Mouse (Mus musculus): Measurements from ENCODE around the gene Gpr83. TPM values are rescaled to one million over a fixed set of nuclear protein-coding genes. Genes with fewer than 3 reads are reported as not detected.

Gpr83 gene
- total and polyA plus RNA-seq, 2 experiments: not detected

DNA sequence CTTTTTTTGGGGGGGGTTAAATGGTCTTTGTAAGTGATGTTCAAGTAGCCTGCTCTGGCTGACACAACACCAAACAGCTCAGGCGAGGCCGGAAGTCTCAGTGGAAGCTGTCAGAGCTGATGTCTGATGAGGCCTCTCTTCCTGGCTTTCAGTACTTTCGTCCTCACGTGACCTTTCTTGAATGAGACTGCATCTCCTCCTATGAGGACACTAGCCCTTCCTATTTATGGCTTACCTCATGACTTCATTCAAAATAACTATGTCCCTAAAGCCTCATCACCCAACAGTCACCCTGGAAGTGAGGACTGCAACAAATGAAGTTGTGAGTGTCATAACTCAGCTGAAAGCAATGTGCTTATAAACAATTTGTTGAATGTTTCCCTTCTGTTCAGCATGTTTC, 24.6 kb downstream of the Gpr83 start:
- DNase-seq (ENCODE audit: extremely low read depth, low read depth, low spot score): no peak
- H3K27me3 ChIP-seq (ENCODE audit: control insufficient read depth, insufficient read depth, low read length): no peaks in the 10 kb centered on the region
- H3K4me1 ChIP-seq (ENCODE audit: control insufficient read depth, insufficient read depth, low read length): no peaks in the 10 kb centered on the region
- H3K4me3 ChIP-seq (ENCODE audit: insufficient read depth, low read depth, low read length): no peak overlapping the region
- no peaks in the 10 kb centered on the region for H3K36me3 ChIP-seq (ENCODE audit: control insufficient read depth, insufficient read depth, low read length)
- TF ChIP-seq POLR2A (IDR thresholded peaks at IDR 0.05; ENCODE audit: extremely low read depth, insufficient read depth, low read length): no peak
- TF ChIP-seq CTCF (IDR thresholded peaks at IDR 0.05; ENCODE audit: low read depth, low read length): no peak
- no peak overlapping the region for H3K9ac ChIP-seq (ENCODE audit: low read depth, low read length)
- H3K79me2 ChIP-seq (ENCODE audit: control insufficient read depth, insufficient read depth, low read length): no peaks in the 10 kb centered on the region
- 70% methylated on average over 4 of the region's 4 CpGs for WGBS
- H3K27ac ChIP-seq (replicated peaks; ENCODE audit: insufficient read depth, low read depth, low read length): no peak overlapping the region

DNA sequence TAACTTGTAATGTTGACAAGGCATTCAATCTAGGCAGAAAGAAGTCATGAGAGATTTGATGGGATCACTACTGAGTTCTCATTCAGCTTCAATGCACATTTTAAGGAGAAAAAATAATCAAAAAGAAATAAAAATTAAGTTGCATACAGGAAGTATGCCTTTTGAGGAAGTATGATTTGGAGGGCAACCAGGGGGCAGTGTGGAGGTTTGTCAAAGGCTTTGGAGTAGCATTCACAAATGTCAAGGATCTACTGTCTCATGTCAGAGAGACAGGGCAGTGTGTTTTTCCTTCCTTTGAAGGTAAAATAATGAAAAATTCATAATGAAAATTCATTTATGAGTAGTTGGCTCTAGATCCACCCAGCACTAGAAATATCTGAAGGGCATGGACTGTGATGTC, 25.1 kb downstream of the Gpr83 start:
- Histone ChIP-seq H3K27me3 (ENCODE audit: control insufficient read depth, insufficient read depth, low read length) (no peaks in the 10 kb centered on the region), H3K4me1 (ENCODE audit: control insufficient read depth, insufficient read depth, low read length) (no peaks in the 10 kb centered on the region), H3K4me3 (ENCODE audit: insufficient read depth, low read depth, low read length) (no peak overlapping the region), H3K27ac (replicated peaks; ENCODE audit: insufficient read depth, low read depth, low read length) (no peak overlapping the region), H3K79me2 (ENCODE audit: control insufficient read depth, insufficient read depth, low read length) (no peaks in the 10 kb centered on the region), H3K36me3 (ENCODE audit: control insufficient read depth, insufficient read depth, low read length) (no peaks in the 10 kb centered on the region), H3K9ac (ENCODE audit: low read depth, low read length) (no peak overlapping the region)
- no peak for DNase-seq (ENCODE audit: extremely low read depth, low read depth, low spot score)
- TF ChIP-seq CTCF (IDR thresholded peaks at IDR 0.05; ENCODE audit: low read depth, low read length): no peak
- no peak for TF ChIP-seq POLR2A (IDR thresholded peaks at IDR 0.05; ENCODE audit: extremely low read depth, insufficient read depth, low read length)

DNA sequence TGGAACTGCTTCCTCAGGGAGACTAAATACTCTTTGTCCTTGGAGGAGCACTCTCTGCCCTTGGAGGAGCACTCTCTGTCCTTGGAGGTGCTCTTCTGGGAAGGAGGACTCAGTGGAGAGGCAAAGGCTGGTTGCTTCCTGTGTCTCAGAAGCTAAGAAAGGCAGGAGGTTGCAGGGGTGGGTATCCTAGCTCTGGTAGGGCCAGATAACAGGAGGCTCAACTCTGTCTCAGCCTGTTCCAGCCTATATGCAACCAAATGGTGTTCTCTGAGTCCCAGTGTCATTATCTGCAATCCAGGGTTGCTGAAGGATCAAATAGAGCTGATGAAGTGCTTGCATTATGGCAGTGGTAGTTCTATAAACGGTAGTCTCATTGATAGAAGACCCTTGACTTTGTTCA, 25.9 kb downstream of the Gpr83 start:
- H3K9ac ChIP-seq (ENCODE audit: low read depth, low read length): no peak overlapping the region
- WGBS: 69% methylated on average over 1 of the region's 1 CpGs
- TF ChIP-seq POLR2A (IDR thresholded peaks at IDR 0.05; ENCODE audit: extremely low read depth, insufficient read depth, low read length) (no peak), CTCF (IDR thresholded peaks at IDR 0.05; ENCODE audit: low read depth, low read length) (no peak)
- no peak overlapping the region for H3K27ac ChIP-seq (replicated peaks; ENCODE audit: insufficient read depth, low read depth, low read length)
- H3K4me3 ChIP-seq (ENCODE audit: insufficient read depth, low read depth, low read length): no peak overlapping the region
- no peaks in the 10 kb centered on the region for H3K79me2 ChIP-seq (ENCODE audit: control insufficient read depth, insufficient read depth, low read length)
- no peak for DNase-seq (ENCODE audit: extremely low read depth, low read depth, low spot score)
- no peaks in the 10 kb centered on the region for H3K27me3 ChIP-seq (ENCODE audit: control insufficient read depth, insufficient read depth, low read length)
- H3K4me1 ChIP-seq (ENCODE audit: control insufficient read depth, insufficient read depth, low read length): no peaks in the 10 kb centered on the region
- no peaks in the 10 kb centered on the region for H3K36me3 ChIP-seq (ENCODE audit: control insufficient read depth, insufficient read depth, low read length)

DNA sequence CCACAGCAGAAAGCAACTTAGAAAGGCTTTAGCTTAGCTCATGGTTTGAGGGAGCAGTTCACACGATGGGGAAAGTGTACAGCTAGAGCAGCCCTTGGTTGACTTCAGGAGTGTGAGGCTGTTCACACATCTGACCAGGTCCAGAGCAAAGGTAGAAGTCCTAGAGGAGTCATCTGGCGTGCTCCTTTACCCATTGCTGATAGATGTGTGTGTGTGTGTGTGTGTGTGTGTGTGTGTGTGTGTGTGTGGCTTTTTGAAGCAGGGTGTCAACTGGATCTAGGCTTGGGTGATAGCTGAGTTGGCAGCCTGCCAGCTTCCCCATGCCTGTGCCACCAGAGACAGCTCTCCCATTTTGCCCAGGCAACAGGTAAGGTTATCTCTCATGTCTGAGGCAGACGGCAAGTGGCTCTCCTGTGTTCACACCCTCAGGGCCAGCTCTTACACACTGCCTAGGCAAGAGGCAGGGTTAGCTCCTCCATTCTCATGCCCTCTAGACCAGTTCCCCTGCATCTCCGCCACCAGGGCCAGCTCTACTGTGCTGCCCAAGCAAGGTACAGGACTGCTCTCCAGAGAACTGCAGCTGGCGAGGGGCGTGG, 27.9 kb downstream of the Gpr83 start:
- Histone ChIP-seq H3K9ac (ENCODE audit: low read depth, low read length) (no peak overlapping the region), H3K27ac (replicated peaks; ENCODE audit: insufficient read depth, low read depth, low read length) (no peak overlapping the region), H3K79me2 (ENCODE audit: control insufficient read depth, insufficient read depth, low read length) (no peaks in the 10 kb centered on the region), H3K4me1 (ENCODE audit: control insufficient read depth, insufficient read depth, low read length) (no peaks in the 10 kb centered on the region), H3K27me3 (ENCODE audit: control insufficient read depth, insufficient read depth, low read length) (no peaks in the 10 kb centered on the region), H3K4me3 (ENCODE audit: insufficient read depth, low read depth, low read length) (no peak overlapping the region), H3K36me3 (ENCODE audit: control insufficient read depth, insufficient read depth, low read length) (no peaks in the 10 kb centered on the region)
- no peak for DNase-seq (ENCODE audit: extremely low read depth, low read depth, low spot score)
- 79% methylated on average over 6 of the region's 6 CpGs for WGBS
- TF ChIP-seq POLR2A (IDR thresholded peaks at IDR 0.05; ENCODE audit: extremely low read depth, insufficient read depth, low read length): no peak
- no peak for TF ChIP-seq CTCF (IDR thresholded peaks at IDR 0.05; ENCODE audit: low read depth, low read length)

DNA sequence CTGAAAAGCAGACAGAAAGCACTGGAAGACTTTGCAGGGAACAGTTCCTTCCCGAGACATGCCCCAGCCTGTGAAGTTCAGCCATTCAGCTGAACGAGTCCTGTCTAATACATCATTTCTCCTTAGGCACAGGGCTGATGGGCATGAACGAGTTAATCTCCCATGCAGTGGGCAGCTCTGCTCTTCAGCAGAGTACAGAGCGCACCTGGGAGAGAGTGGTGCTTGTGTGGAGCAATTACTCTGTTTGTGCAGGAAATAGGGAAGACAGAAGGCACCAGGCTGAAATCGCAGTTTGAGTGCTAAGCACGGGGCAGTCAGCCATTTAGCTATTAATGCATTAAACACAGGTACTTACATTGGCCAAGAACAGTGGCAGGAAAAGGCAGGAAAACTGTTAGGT, 28.7 kb downstream of the Gpr83 start:
- no peak for DNase-seq (ENCODE audit: extremely low read depth, low read depth, low spot score)

DNA sequence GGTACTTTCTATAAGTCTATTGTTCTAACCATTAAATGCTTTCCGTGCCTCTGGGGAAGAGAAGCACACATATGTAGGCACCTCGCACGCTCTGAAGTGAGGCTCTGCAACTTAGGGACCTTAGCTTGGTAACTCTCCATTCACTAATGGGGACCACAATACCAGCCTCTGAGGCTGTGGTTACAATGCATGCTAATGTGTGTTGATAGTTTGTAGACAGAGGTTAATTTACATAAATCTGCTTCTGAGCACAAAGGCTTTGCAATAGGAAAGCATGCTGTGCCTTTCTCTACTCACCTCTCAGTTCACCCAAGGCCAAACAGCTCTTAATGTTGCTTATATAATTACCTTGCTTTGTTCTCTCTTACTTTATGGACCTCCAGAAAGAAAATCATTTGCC, 30.7 kb downstream of the Gpr83 start:
- no peaks in the 10 kb centered on the region for H3K36me3 ChIP-seq (ENCODE audit: control insufficient read depth, insufficient read depth, low read length)
- H3K27ac ChIP-seq (replicated peaks; ENCODE audit: insufficient read depth, low read depth, low read length): no peak overlapping the region
- H3K4me3 ChIP-seq (ENCODE audit: insufficient read depth, low read depth, low read length): no peak overlapping the region
- TF ChIP-seq POLR2A (IDR thresholded peaks at IDR 0.05; ENCODE audit: extremely low read depth, insufficient read depth, low read length) (no peak), CTCF (IDR thresholded peaks at IDR 0.05; ENCODE audit: low read depth, low read length) (no peak)
- no peaks in the 10 kb centered on the region for H3K79me2 ChIP-seq (ENCODE audit: control insufficient read depth, insufficient read depth, low read length)
- H3K9ac ChIP-seq (ENCODE audit: low read depth, low read length): no peak overlapping the region
- WGBS: 96% methylated on average over 3 of the region's 3 CpGs
- H3K4me1 ChIP-seq (ENCODE audit: control insufficient read depth, insufficient read depth, low read length): no peaks in the 10 kb centered on the region
- H3K27me3 ChIP-seq (ENCODE audit: control insufficient read depth, insufficient read depth, low read length): no peaks in the 10 kb centered on the region
- DNase-seq (ENCODE audit: extremely low read depth, low read depth, low spot score): no peak

More for the DNA sequence above, 28.7 kb downstream of the Gpr83 start:
- TF ChIP-seq CTCF (IDR thresholded peaks at IDR 0.05; ENCODE audit: low read depth, low read length) (no peak), POLR2A (IDR thresholded peaks at IDR 0.05; ENCODE audit: extremely low read depth, insufficient read depth, low read length) (no peak)
- Histone ChIP-seq H3K9ac (ENCODE audit: low read depth, low read length) (no peak overlapping the region), H3K27ac (replicated peaks; ENCODE audit: insufficient read depth, low read depth, low read length) (no peak overlapping the region), H3K36me3 (ENCODE audit: control insufficient read depth, insufficient read depth, low read length) (no peaks in the 10 kb centered on the region), H3K4me3 (ENCODE audit: insufficient read depth, low read depth, low read length) (no peak overlapping the region), H3K27me3 (ENCODE audit: control insufficient read depth, insufficient read depth, low read length) (no peaks in the 10 kb centered on the region), H3K79me2 (ENCODE audit: control insufficient read depth, insufficient read depth, low read length) (no peaks in the 10 kb centered on the region), H3K4me1 (ENCODE audit: control insufficient read depth, insufficient read depth, low read length) (no peaks in the 10 kb centered on the region)
- WGBS: 83% methylated on average over 6 of the region's 6 CpGs

Data from liver, adult 2 months (tissue).